Mouse (Mus musculus) forelimb bud, embryonic 11.5 days (tissue): Measurements from ENCODE around the gene Lrp6.
A peak's percentile ranks its signal among the peaks of the same experiment; 100 is the strongest.

Source experiments
- DNase-seq: peaks from one replicate; pipeline ENCODE4 v3.0.0-alpha.2; 2012; ENCODE audit warnings: low read depth, low spot score

Gene Lrp6

DNA sequence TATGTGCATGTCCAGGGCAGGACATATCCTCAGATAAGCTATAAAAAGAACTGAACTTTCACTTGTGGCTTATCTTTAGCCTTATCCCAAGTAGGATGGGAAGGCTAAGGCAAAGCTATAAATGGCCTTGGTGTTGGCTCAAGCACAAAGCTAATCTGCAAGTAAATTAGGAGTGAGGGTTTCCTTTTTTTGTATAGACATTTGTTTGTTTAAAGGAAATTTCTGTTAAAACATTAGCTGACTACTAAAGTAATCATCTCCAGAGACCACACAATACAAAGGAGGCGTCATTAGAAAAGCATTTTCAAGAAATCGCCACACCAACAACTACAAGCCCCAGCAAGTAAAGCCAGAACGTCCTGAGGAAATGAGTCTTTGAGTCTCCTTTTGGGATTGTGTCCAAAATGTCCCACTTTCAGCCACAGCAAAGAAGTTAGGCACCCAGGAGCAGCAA is 8.6 kb upstream of the Lrp6 start:
- no peak for DNase-seq

DNA sequence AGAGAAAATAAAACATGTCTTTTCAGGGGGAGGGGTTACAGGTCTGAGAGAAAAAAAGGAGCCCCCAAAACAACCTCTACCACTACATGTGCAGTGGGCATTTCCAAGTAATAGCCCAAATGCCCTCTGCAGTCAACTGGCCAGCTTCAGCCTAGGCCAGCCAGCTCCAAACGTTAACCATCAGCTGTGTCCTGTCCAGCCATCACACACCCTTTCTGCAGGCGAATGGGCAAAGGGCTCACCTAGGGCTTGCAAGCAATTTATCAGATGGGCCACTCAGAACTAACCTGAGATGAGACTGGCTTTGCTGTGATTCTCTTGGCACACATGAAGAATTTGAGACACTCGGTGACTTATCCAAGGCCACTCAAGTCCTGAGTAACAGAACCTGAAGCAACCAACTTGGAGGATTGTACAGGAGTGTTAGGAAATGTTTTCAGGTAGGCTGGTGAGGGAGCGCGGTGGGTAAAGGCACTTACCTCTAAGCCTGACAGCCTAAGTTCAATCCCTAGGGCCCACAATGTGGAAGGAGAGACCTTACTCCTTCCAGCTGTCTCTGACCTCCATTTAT is 1.3 kb upstream of the Lrp6 start:
- DNase-seq = no peak

- DNase-seq = no peak
Measured at GRCm38 (mm10) chr6:134566248-134566817, 432 bp downstream of the Lrp6 start.

- DNase-seq = peak; percentile 8
Measured at GRCm38 (mm10) chr6:134565606-134566247, 1.0 kb downstream of the Lrp6 start.

GRCm38 (mm10) chr6:134564539-134564938 is 2.2 kb downstream of the Lrp6 start:
- no peak for DNase-seq

- no peak for DNase-seq
Measured at GRCm38 (mm10) chr6:134559635-134560034, 7.1 kb downstream of the Lrp6 start.

DNA sequence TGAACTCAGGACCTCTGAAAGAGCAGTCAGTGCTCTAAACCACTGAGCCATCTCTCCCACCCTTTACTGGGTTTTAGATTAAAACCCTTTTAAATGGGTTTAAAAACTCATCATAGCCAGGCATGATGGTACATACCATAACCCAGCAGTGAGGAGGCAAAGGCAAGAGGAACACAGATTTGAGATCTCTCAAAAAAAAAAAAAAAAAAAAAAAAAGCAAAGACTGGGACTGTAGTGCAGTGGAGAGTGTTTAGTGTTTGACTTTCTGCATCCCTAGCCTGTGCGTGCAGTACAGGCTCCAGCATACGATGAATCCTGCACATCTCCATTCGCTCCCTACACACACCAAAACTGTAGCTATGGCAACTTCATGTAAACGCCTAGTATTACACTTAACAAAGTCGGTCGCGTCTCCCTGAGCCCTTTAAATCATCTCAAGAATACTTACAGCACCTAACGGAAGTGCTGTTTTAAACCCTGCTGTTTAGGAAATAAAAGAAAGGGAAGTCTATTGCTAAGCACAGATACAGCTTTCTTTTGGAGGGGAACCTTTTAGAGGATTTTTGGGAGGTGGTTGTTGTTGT is 8.1 kb downstream of the Lrp6 start:
- DNase-seq = no peak

- no peak for DNase-seq
Measured at GRCm38 (mm10) chr6:134557043-134557442, 9.7 kb downstream of the Lrp6 start.

- DNase-seq = no peak
Measured at GRCm38 (mm10) chr6:134556185-134556950, 10.4 kb downstream of the Lrp6 start.

DNA sequence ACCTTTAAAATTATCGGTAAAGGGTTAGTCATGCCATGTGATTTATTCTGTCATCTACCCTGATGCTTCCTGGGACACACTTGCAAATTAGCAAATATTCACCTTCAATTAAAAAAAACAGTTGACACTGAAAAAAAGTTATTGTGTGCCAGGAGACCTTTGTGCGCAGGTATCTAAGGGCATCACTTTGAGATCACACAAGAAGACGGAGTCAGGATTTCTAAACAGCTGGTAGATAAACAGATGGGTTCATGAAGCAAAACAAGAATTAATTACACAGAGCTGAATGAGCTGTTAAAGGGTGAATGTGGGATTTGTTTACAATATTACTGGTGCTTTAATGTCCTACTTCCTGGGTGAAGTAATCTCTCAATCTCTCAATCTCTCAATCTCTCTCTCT is 11.6 kb downstream of the Lrp6 start:
- no peak for DNase-seq

DNA sequence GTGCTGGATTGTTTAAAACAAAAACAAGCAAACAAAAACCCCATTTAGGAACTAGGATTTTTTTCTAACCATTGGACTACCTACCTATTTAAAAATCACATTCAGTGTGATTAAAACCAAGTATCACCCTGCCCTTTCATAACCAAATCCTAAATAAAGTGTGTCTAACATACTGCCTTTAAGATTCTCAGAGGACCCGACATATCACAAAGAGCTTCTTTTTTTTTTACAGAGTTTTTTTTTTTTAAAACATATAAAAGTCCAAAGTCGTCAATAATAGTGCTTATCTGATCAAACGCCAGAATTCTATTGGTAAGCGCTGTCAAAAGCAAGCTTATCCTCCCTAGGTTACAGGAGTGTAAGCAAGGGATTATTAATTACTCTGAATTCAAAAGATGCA is 12.5 kb downstream of the Lrp6 start:
- no peak for DNase-seq

DNA sequence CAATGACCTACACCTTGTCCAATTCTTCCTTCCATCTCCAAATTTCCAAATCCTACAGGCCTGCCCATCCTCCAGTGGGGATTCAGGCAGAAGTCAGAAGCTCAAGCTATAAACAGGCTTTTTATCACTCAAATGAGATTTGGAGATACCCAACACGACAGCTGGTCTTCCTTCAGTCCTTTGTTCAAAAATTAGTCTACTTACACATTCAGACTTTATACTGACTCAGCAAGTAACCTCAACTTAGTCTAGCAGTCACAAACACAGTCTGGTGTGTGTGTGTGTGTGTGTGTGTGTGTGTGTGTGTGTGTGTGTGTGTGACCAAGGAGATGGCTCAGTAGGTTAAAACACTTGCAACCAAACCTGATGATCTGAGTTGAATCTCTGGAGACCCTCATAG is 15.8 kb downstream of the Lrp6 start:
- no peak for DNase-seq

GRCm38 (mm10) chr6:134550396-134550795 is 16.4 kb downstream of the Lrp6 start:
- DNase-seq = no peak

GRCm38 (mm10) chr6:134544843-134545242 is 21.9 kb downstream of the Lrp6 start:
- DNase-seq = no peak

GRCm38 (mm10) chr6:134544093-134544492 is 22.7 kb downstream of the Lrp6 start:
- no peak for DNase-seq

GRCm38 (mm10) chr6:134543607-134544006 is 23.2 kb downstream of the Lrp6 start:
- no peak for DNase-seq

- DNase-seq = no peak
Measured at GRCm38 (mm10) chr6:134542374-134542773, 24.4 kb downstream of the Lrp6 start.

GRCm38 (mm10) chr6:134540161-134540560 is 26.6 kb downstream of the Lrp6 start:
- DNase-seq = no peak

DNA sequence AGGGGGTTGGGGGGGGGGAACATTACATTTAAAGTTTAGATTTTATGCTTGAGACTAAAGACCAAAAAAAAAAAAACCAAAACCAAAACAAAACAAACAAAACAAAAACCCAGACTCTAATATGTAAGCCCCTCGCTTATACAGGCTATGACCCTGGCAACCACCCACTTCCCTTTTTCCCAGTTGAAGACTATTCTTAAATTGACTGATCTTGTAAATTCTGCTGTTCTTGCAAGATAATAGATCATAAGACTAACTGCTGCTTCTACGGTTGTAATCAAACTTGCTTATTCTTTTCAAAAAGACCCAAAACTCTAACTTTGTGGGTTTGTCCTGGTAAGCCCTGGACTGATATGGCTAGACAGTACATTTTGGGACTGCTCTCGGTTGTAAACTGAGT is 27.3 kb downstream of the Lrp6 start:
- DNase-seq = no peak

GRCm38 (mm10) chr6:134538805-134539204 is 28.0 kb downstream of the Lrp6 start:
- no peak for DNase-seq

DNA sequence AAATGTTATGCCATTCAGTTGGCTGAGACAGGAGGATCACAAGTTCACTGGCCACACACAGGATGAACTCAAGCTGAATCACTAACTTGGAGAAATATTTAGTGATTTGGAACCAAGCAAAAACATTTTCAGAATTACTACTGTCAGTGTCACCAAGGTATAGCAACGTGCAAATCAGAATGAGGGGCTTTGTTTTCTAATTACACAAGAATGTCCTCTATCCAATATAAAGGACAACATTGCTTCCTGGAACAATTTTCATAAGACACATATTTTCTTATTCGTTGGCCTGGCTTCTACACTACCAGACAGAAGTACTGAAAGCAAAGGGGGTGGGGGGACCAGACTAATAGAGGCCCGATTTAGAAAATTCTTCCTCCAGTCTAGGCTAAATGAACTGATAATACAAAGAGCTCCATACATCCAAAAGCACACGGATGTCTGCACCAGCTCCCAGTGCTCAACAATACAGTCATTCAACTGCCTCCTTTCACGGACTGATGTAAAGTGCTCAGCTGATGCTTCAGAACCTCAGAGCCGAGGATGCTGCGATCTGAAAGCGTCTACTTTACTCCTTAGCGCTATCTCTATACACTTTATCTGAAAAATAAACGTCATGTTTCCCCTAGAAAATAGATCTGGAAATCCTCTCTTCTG is 29.2 kb downstream of the Lrp6 start:
- DNase-seq = no peak

DNA sequence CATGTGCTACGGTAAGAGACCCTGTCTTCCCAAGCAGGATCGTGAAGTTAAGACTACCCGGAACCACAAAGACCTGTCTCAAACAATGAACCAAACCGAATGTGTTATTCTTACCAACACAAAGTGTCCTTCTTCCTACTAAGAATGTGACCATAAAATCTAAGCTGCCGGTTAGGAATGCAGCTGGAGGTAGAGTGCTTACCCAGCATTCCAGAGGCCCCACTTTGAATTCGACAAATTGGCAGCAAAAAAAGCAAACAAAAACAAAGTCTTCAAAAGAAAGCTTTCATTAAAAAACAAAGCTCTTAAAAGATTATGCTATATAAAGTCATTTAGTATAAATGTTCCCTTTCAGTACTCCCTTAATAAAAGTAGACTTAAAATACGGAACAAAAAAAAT is 31.6 kb downstream of the Lrp6 start:
- no peak for DNase-seq
